Mouse (Mus musculus) thymus, postnatal 0 days (tissue): Measurements from ENCODE around the gene Otog. TPM values are rescaled to one million over a fixed set of nuclear protein-coding genes. Genes with fewer than 3 reads are reported as not detected.

ENCODE experiments used
- DNase-seq: peaks from one replicate; pipeline ENCODE4 v3.0.0-alpha.2; 2015; ENCODE audit warnings: low spot score
- polyA plus RNA-seq: library from polyadenylated mRNA; unstranded; fragments of >200 nt; fragmentation: Nextera tagmentation; extraction: Ambion mirVana; gene quantifications from 2 replicates; pipeline ENCODE4 v1.2.1, GENCODE M21; 2015

The Otog gene
- polyA plus RNA-seq, 1 experiment from 2014 or later = 0.12 TPM

DNA sequence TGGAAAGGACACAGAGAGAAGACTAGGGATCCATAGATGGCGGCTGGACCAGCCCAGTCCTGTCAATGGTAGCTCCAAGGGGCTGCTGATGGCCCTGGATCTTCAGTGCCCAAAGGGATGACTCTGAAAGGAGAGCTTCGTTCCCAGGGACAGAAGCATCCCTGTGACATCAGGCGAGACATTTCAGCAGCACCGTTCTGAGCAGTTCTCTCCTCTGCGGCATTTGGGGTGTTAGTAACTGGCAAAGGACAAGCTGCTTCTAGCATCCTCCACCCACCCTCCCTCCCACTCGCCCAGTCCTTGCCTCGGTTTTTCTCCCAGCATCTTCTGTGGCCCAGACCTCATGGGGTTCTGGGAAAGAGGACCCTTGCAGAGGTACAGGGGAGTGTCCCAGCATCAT is 41.5 kb downstream of the Otog start:
- DNase-seq = no peak

DNA sequence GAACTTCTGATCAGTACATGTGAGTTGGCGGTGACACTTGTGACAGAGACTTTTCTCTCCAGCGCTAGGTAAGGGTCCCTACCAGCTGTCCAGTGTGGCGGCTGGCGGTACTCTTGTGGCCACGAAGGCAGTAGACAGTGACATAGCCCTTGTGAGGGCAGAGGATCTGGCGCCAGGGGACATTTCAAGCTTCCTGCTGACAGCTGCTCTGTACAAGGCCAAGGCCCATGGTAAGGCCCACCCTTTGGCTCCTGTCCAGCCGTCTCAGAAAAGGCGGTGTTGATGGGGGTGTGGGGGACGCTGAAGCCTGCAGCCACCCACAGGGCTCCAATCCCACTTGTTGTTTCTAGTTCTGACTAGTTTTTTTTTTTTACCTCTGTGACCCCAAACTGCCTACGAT is 42.9 kb downstream of the Otog start:
- no peak for DNase-seq

DNA sequence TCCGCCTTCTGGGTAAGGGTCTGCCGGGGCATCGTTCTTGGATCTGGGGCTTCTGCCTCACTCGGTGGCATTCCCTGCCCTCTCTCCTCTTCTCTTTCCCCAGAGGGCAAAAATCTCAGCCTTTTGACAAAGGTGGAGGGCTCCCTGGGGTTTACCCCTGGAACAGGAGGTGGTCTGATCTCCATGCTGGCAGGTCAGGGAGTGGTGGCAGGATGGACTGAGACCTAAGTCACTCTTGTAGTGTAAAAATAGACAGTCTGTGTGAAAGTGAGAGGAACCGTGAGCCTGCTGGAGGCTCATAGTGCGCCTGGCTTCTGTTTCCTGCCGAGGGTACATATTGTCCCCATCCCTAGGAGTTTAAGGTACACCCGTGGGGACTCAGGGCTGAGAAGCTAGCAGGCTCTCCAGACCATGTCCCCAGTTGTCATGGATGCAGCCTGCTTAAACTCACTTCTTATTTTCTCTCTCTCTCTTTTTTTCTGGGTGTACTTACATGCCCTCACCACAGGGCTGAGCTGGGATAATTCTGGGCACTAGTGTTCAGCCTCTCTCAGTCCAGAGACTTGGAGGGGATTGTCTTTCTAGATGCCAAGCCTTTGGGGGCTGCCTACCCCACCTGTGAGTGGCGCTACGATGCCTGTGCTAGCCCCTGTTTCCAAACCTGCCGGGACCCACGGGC is 44.5 kb downstream of the Otog start:
- no peak for DNase-seq

DNA sequence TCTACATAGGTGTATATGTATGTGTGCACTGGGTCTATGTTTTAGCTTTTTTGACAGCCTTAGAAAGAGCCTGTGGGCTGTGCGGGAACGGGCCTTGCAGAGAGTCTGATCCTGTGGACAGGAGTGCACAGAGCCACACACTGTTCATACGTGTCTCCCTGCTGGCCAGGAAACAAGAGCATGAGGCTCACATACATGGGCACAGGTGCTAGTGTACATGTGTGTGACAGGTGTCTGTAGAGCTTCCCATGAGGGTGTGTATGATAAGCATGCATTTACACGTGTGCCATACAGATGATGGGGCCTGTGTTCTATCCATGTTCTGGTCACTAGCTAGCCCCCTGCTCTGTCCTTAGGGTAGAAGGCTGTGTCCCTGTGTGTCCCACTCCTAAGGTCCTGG is 45.6 kb downstream of the Otog start:
- DNase-seq = no peak

DNA sequence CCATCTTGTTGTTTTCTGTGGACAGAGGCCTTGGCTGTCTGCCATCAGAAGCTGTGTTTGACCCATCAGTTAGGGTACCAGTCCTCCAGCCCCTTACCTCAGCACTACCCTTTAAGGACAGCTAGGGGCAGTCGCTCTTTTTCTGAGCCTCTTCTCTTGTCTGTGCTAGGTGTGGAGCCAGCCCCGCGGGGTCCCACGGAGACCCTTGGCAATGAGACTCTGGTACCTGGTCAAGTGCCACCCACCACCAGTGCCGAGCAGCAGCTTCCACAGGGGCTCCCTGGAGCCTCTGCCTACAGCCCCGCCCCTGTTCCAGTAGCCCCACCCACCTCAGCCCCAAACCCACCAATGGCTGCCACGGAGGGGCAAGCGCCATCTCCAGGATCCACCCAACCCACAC is 46.3 kb downstream of the Otog start:
- no peak for DNase-seq

DNA sequence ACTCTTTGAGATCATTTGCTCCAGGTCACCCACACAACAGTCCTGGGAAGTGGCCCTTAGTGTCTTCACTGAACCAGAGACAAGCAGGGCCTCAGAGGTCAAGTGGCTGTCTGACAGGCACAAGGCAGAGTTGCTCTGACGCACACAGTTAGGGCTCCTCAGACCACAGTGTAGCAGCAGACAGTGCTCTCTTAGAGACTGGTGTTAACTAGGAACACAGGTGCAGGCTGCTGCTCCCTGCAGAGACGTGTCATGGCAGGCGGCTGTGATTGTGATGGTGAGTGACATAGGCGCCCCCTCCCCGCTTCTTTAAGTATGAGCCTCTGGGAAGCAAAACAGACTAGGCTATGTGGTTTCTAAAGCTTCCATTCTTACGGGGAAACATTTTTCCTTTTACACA is 55.5 kb downstream of the Otog start:
- DNase-seq = no peak

DNA sequence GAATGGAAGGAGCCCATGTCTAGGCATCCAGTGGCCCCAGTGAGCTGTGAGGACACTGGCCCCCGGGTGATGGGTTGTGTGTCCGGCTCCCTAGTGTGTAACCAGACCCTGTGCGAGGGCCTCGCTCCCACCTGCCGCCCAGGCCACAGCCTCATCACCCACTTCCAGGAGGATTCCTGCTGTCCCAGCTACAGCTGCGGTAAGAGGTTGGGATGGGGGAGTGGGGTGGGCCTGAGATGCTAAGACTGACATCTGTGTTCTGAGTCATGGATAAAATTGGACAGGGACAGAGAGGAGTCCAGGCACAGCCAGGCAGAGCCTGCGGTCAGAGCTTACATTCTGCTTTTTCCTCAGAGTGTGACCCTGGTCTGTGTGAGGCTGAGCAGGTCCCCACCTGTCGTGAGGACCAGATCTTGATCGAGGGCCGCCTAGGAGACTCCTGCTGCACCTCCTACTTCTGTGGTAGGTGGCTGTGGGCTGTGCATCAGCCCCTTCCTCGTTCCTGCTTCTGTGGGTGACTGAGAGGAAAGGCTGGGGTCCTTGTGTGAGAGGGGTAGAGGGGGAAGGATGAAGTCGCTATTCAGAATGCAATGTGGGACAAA is 60.3 kb downstream of the Otog start:
- no peak for DNase-seq

DNA sequence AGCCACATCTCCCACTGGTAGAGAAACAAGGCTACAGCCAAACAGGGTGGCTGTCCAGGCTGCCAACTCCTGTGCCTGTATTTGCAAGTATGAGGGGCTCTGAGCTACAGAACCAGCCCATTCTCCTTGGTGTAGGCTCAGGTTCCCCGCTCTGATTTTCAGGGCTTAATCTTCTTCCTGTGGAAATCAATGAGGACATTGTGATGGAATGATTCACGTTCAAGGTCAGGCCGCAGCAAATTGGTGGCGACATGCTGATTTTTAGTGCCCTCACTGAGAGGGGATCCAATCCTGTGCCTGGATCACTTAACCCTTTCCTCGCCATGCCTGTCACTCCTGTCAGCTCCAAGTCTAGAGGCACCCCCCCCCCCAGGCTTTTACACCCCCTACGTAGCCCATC is 72.7 kb downstream of the Otog start:
- no peak for DNase-seq

DNA sequence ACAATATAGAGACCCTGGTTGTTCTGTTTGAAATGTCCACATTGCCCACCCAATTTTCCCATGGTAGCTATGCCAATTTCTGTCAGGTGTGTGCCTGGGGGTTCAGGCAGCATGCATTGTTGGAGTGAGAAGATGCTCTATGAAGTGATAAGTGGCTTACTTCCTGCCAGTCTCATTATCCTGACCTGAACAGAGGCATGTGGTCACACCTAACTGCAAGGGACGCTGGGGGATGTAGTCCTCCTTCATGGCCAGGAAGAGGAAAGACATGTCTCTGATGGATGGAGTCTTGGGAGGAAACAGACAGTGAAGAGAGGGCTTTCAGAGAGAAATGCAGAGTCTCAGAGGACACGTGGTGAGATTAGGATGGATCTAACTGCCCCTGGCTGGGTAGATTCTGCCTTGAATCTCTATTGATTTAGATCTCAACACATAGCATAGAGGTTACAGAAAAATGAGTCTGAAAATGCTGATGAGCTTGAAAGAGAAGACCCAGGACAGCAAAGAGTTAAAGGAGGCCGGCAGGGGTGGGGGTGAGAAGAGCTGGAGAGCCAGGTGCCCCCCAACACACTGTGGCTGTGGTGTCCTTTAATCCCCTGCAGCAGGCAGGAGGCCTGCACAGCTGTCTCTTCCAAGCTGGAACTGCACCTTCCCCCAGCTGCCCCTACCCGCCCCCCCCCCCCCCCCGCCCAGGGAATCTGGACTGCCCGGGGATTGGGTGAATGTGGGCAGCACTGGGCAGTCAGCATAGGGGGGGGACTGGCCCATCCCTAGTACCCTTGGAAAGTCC is 73.6 kb downstream of the Otog start:
- no peak for DNase-seq

DNA sequence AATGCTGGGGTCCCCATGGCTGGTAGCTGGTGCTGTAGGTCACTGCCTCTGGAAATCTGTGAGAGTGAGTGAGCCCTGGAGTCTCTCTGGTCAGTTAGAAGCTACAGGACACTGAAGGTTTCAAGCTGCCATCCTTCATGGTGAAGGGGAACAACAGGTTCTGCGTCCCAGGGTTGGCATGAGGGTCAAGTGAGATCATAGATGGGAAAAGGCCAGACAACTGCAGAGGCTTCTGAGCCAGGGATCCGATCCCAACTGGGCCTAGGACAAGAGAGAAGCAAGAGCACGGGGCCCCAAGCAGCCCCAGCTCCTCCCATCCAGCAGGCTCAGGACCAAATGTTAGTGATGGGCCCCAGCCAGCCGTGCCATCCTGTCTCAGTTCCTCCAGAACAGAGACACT is 74.9 kb downstream of the Otog start:
- no peak for DNase-seq

DNA sequence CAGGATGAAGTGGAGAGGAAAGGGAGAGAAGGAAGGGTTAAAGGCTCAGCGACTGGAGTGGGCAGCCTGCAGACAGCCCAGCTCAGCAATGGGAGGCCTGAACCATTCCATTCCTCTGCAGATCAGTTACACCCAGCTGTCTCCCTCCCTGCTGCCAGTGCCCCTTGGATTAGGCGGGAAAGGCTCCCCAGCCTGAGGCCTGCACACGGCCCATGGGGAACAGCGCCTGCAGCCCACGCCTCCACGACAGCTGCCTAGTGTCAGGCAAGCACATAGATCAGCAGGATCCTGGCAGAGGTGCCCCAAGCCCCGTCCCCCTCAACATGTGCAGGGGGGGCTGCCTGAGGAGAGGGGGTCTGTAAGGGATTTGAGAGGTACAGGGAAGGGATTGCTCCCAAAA is 76.2 kb downstream of the Otog start:
- no peak for DNase-seq

DNA sequence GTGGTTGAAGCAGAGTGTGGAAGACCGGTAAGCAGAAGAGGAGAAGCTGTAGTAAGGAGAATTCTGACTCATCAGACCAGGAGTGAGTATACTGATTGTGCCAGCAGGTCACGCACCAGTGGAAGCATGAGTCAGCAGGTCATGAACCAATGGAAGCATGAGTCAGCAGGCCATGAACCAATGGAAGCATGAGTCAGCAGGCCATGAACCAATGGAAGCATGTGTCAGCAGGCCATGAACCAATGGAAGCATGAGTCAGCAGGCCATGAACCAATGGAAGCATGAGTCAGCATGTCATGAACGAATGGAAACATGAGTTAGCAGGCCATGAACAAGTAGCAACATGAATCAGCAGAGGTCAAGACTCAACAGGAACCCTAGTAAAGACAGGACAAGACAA is 80.5 kb downstream of the Otog start:
- no peak for DNase-seq

DNA sequence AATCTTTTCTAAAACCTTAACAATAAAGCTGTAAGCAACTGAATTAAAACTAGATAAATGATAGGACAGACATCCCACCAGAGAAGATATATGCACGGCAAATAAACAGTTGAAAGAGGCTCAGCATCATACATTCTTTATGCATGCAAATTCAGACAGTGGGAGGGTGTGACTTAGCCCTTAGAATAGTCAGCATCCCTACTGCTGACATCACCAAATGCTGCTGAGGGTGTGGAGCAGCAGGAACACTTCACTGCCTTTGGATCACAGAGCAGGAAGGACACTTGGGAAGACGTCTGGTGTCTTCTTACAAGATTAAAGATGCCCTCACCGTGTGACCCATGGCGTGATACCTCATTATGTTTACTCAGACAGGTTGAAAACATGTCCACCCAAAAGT is 87.1 kb downstream of the Otog start:
- no peak for DNase-seq

DNA sequence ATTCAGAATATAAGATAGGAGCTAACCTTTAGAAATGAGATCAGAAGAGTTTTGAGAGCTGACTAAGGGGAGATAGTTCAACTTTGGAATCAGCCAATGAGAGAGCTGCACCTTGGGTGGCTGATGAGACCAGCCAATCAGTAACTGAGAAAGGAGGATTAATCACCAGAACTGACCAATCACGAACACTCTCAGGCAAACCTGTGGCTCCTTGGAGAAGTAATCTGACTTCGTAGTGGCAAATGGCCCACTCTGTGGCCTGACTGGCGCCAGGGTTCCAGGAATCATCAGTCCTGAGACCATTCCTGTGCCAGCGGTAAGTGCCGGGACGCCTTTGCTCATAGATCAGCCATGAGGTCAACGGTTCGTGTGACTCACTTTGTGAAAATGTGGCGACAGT is 96.6 kb downstream of the Otog start:
- no peak for DNase-seq

DNA sequence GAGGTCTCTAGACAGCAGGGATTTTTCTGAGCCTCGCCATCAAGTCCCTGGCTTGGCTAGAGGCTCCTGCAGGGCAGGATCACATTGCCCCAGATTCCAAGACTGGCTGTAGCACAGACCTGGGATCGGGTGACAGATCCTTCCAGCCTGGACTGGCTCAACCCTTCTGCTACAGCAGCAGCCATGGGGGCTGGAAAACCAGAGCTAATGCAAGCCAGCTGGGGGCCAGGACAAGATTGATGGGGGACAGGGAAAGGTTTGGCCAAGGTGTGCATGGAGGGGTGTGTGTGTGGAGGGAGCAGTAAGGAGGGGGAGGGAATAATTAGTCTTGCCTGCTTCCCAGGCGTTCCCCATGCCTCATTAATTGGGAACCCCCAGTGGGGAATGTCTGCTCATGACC is 99.0 kb downstream of the Otog start:
- DNase-seq = no peak

DNA sequence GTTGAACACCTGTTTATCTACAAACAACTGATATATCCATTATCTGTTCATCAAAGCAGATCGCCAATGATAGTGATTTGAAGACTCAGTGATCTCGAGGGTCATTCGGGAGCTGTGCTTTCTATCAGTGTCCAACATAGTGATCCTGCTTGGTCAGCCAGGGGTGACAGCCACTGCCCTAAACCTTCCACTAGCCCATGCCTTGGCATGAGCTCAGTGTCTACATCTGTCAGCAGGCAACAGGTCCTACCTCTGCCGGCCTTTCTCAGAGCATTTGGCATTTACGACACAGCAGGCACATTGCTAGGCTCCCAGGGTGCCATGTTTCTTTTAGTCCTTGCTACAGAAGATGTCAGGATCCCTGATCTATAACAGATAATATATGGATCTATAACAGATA is 99.5 kb downstream of the Otog start:
- no peak for DNase-seq

DNA sequence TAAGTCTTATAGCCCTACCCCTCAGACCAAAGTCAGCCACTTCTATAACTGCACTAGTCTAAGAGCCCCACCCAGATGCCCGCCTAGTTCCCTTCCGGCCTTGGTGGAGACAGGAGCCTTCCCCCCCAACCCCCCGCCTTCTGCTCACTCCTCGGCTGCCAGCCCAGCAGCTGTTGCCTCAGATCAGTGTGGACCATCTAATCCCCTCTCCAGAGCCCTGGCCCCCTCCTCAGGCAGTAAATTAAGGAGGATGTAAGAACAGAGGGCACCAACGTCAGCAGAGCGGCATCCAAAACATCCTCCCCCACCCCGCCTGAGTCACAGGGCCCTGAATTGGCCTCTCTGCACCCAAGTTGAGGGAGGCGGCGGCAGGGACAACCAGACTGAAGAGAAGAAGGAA is 100.7 kb downstream of the Otog start:
- DNase-seq = no peak

DNA sequence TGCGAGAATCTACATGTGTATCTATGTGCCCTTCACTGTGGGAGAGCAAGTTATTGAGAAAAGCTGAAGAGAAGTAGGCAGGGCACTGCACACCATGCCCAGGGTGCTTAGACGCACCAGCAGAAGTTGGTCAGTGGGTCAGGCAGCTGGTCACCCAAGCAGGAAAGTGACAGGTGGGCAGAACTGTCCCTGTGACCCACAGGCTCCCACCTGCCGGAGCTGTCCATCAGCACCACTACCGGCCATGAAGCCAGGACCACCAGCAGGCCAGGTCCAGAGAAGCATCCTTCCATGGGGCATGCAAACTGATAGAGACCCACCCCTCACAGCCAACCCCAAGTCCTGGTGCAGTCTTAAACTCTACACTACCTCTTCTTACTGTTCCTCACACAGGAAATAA is 106.9 kb downstream of the Otog start:
- DNase-seq = no peak

DNA sequence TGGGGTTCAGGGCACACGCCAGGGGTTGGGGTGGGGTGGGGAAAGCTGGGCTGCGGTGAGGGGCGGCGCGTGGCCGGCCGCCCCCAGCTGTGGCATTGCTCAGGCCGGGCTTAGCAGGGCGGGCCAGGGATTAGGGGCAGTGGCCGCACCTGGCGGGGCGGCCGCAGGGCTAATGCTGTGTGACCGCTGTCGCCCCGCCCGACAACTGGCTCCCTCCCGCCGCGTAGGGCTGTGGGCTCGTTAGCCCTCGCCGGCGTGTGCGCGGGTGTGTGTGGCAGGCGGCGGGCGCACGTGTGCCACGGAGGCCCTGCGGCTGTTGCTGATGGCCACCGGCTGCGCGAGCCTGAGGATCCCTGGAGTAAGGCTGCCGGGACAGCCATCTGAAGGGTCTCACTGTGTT is 108.0 kb downstream of the Otog start:
- DNase-seq = no peak

DNA sequence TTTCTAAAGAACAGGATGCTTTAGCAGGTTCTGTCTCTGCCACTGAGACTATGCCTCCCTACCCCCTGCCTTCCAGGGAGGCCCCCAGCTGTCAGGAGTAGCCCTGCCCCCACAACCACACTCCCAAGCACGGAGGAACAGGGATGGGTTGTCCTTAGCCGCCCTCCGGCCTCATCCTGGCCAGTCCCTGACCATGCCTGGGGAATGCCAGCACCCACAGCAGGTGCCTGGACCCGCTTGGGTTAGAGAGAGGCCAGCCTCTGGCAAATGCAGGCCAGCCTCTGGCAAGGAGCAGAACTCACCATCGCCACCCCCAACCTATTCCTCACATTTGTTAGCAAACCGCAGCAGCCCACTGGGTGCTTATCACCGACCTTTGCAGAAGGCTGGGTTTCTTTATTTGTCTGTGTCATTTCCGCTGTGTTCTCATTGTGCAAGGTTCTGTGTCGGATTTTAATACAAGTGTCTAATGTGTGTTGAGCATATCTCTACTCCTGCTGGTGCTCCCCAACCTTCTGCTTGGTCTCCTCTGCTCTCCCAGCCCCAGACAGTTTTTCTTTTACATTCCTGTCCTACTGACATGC is 109.4 kb downstream of the Otog start:
- DNase-seq = no peak

DNA sequence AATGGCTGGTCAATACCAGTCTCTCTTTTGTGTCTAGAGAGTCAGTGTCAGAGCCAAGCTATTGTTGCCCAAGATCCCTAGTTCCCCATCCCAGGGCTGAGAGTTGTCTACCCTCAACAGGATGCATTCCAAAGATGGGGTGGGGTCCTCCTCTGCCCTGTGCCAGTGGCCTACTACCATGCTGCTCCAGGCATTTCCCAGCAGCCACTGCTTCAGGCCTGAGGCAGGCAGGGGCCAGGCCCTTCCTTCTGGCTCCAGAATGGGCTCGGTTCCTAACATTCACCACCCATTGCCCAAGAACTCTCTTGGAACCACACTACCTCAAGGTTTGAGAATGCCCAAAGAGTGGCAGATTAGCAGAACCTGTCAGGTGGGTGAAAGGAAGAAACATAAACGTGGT is 112.0 kb downstream of the Otog start:
- no peak for DNase-seq

DNA sequence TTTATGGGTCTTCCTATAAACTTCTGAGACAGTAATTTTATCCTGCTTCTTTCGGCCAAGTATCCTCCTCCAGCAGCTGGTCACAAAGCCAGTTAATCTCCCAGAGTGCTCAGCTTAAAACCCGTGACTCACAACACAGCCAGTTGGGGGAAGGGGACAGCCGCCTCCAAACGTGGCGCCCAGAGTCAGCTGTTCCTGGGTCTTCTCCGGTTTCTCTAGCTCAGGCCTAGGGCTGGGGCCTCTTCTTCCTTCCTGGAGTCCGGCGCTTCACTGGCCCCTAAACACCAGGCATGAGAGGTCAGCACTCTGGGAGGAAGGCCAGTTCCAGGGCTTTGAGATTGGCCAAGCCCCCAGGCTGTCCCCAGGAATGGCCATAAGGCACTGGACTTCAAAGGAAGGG is 112.4 kb downstream of the Otog start:
- no peak for DNase-seq

DNA sequence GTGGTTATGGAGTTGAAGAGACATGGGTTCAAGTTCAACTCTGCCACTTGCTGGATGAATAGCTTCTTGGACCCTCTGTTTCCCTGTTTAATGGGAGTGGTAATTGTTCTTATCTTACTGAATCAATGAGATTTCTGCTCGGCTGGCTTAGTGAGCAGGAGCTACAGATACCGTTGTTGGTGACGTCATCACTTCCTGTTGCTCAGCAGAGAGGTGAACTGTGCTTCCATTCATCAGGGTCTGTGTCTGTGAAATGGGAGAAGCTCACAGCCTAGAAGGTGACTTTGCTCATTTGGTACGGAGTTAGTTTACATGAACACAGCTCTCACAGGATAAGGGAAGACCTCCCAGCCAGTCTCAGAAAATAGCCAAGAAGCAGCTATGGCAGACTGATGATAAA is 113.1 kb downstream of the Otog start:
- peak; percentile 8 for DNase-seq
